Mouse (Mus musculus): ENCODE data around the gene Sept9.

DNA sequence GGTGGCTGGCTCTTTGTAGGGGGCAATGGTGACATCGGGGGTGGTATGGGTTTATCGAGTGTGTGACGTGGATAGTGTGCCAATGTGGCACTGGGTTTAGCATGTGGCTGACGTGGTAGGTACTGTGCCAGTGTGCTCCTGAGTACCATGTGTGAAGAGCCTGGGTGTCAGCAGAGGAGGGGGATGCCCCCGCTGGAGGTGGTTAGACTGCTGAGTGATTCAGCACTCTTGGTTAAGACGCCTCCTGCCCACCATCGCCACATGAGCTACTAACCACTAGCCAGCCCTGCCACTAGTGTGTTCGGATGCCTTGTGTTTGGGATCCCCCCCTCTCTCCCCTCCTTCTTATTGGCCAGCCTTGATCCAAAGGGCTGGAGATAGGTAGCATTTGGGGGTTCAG is 21.3 kb downstream of the Sept9 start:
- no peak for TF ChIP-seq EP300 (IDR thresholded peaks at IDR 0.05)
- TF ChIP-seq CTCF (IDR thresholded peaks at IDR 0.05), result no peak
